Mouse (Mus musculus) hindbrain, embryonic 16.5 days (tissue): ENCODE results near the gene Nfx1. TPM values are rescaled to one million over a fixed set of nuclear protein-coding genes. Genes with fewer than 3 reads are reported as not detected.

Experiments used
- ATAC-seq: fragments of 200-750 bp; cut with Nextera tagmentation; 2 replicates; pipeline ENCODE4 v1.8.0; 2017; ENCODE audit warnings: moderate TSS enrichment, moderate library complexity
- H3K27ac ChIP-seq: fragments of 300-500 bp; sonication (generic); 2 replicates; pipeline ENCODE4 v1.5.1; 2014; ENCODE audit warnings: low read depth, mild to moderate bottlenecking, control low read depth, low read length, moderate library complexity
- H3K27me3 ChIP-seq: fragments of 300-500 bp; sonication (generic); replicated peaks from 2 replicates; pipeline ENCODE4 v1.6.1; 2014; ENCODE audit warnings: low read length; ENCODE audit not compliant: control insufficient read depth, insufficient read depth
- H3K36me3 ChIP-seq: fragments of 300-500 bp; sonication (generic); 2 replicates; pipeline ENCODE4 v1.6.1; 2014; ENCODE audit warnings: mild to moderate bottlenecking, low read length, moderate library complexity, mixed read lengths; ENCODE audit not compliant: control insufficient read depth, insufficient read depth
- H3K4me1 ChIP-seq: fragments of 300-500 bp; sonication (generic); 2 replicates; pipeline ENCODE4 v1.6.1; 2014; ENCODE audit warnings: low read depth, low read length; ENCODE audit not compliant: control insufficient read depth, insufficient read depth
- H3K4me2 ChIP-seq: fragments of 300-500 bp; sonication (generic); 2 replicates; pipeline ENCODE4 v1.6.1; 2014; ENCODE audit warnings: mild to moderate bottlenecking, low read length, control low read depth, moderate library complexity
- H3K4me3 ChIP-seq: fragments of 300-500 bp; sonication (generic); 2 replicates; pipeline ENCODE4 v1.5.1; 2014; ENCODE audit warnings: mild to moderate bottlenecking, low read length, control low read depth, moderate library complexity
- H3K9ac ChIP-seq: fragments of 300-500 bp; sonication (generic); 2 replicates; pipeline ENCODE4 v1.6.1; 2014; ENCODE audit warnings: low read depth, mild to moderate bottlenecking, control low read depth, low read length, moderate library complexity
- H3K9me3 ChIP-seq: fragments of 300-500 bp; sonication (generic); 2 replicates; pipeline ENCODE4 v1.6.1; 2014; ENCODE audit warnings: mild to moderate bottlenecking, low read length, moderate library complexity; ENCODE audit not compliant: control insufficient read depth
- WGBS: fragments of 180-500 bp; shearing (Covaris S2); extraction: QIAGEN DNeasy Blood & Tissue Kit; methylation state at CpG from one replicate; pipeline ENCODE4 v1.1.7; 2014; 5-methylcytosine and 5-hydroxymethylcytosine counted together
- polyA plus RNA-seq: library from polyadenylated mRNA; unstranded; fragments of >200 nt; fragmentation: Nextera tagmentation; extraction: Ambion mirVana; gene quantifications from 2 replicates; pipeline ENCODE4 v1.2.1, GENCODE M21; 2015

Gene Nfx1
- polyA plus RNA-seq, 1 experiment from 2014 or later = 87.5 TPM

DNA sequence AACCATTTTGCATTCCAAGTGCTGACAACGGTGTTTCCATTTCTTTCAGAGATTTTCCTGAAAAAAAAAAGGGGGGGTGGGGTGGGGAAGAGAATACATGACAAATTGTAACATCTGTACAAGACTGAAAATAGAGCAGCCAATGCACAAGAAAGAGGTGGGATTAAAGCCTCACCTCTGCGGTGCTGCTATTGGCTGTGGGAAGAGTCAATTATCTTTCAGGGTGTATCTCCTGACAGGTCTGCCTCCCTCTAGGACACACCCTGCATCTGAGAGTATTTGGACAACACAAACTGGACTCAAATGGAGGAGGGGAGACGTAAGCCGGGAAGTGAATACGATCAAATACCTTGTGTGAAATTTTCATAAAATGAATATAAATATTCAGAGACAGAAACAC lies 27.1 kb upstream of the Nfx1 start:
- Histone ChIP-seq H3K4me3 (no peak overlapping the region), H3K9ac (no peak overlapping the region), H3K36me3 (peaks cover 41% of the 10 kb centered on the region), H3K27ac (no peak overlapping the region), H3K4me2 (no peak overlapping the region), H3K27me3 (no peaks in the 10 kb centered on the region), H3K4me1 (peaks cover 11% of the 10 kb centered on the region), H3K9me3 (0 out of 2 replicates have a peak, but pooled peaks cover 5% of the 10 kb centered on the region)
- ATAC-seq = no peak
- WGBS = 98% methylated on average over 5 of the region's 5 CpGs

DNA sequence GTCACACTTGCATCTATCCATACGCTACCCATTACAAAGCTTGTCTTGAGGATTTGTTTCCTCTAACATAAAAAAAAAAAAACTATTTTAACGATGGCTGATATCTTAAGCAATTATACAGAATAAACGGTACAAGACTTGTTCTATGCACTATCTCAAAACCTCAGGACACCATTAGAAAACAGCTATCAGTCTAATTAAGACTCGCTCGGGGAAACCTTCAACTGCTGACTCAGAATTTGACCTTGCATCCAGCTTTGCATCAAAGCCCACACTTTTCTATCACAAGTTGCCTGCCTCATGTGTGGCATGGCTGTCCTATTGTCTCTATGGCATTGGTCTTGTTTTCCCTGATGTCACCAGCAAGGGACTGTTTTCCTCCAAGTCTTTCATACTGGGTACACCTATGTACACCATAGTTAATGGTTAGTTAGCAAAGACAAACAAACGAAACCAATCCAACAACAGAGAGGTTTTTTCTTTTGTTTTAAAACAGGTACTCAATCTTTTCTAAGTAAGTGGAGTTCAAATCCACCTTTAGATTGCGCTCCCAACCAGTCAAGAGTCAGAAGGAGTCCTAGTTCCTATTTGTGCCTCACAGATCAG lies 24.1 kb upstream of the Nfx1 start:
- ATAC-seq = no peak
- 90% methylated on average over 7 of the region's 7 CpGs for WGBS
- no peak overlapping the region; the same call in 1 of the 2 replicates for H3K9ac ChIP-seq

GRCm38 (mm10) chr4:40947565-40948159 lies 23.0 kb upstream of the Nfx1 start:
- H3K4me2 ChIP-seq = peak overlapping the region; percentile 83
- H3K27me3 ChIP-seq = no peaks in the 10 kb centered on the region
- H3K27ac ChIP-seq = peak overlapping the region; percentile 89
- peaks cover 20% of the 10 kb centered on the region for H3K4me1 ChIP-seq
- peaks cover 21% of the 10 kb centered on the region for H3K36me3 ChIP-seq
- peak; percentile 6 for ATAC-seq
- peak overlapping the region; percentile 97 for H3K4me3 ChIP-seq
- H3K9ac ChIP-seq = peak overlapping the region; percentile 92
- H3K9me3 ChIP-seq = no peaks in the 10 kb centered on the region
- WGBS = 0% methylated on average over 36 of the region's 40 CpGs

More for the DNA sequence above, 24.1 kb upstream of the Nfx1 start:
- Histone ChIP-seq H3K4me3 (peak overlapping the region; percentile 97), H3K36me3 (peaks cover 19% of the 10 kb centered on the region), H3K9me3 (no peaks in the 10 kb centered on the region), H3K27ac (no peak overlapping the region), H3K4me2 (peak overlapping the region; percentile 83), H3K4me1 (peaks cover 20% of the 10 kb centered on the region), H3K27me3 (no peaks in the 10 kb centered on the region)

- WGBS = under 1% methylated on average over 41 of the region's 50 CpGs
- H3K9ac ChIP-seq = peak within 1 kb of the TSS; percentile 92
- peaks cover 22% of the 10 kb centered on the region for H3K36me3 ChIP-seq
Measured at GRCm38 (mm10) chr4:40948160-40948708, 22.5 kb upstream of the Nfx1 start, which contains the start of the genes Bag1 and Chmp5. Gene Bag1, minus strand, starts transcription at chr4:40948294. Gene Chmp5, plus strand, starts transcription at chr4:40948407.

GRCm38 (mm10) chr4:40953521-40953920 lies 17.2 kb upstream of the Nfx1 start:
- Histone ChIP-seq H3K4me1 (peaks cover 9% of the 10 kb centered on the region), H3K9ac (no peak overlapping the region), H3K4me3 (no peak overlapping the region), H3K36me3 (peaks cover 29% of the 10 kb centered on the region), H3K4me2 (no peak overlapping the region), H3K27me3 (no peaks in the 10 kb centered on the region), H3K27ac (no peak overlapping the region), H3K9me3 (no peaks in the 10 kb centered on the region)
- 95% methylated on average over 1 of the region's 1 CpGs for WGBS
- no peak for ATAC-seq

More at GRCm38 (mm10) chr4:40948160-40948708, 22.5 kb upstream of the Nfx1 start, which contains the start of the genes Bag1 and Chmp5:
- peak within 1 kb of the TSS; percentile 89 for H3K27ac ChIP-seq
- H3K4me3 ChIP-seq = peak within 1 kb of the TSS; percentile 97
- no peaks in the 10 kb centered on the region for H3K27me3 ChIP-seq
- no peaks in the 10 kb centered on the region for H3K9me3 ChIP-seq
- H3K4me1 ChIP-seq = peaks cover 20% of the 10 kb centered on the region
- H3K4me2 ChIP-seq = peak within 1 kb of the TSS; percentile 91
- peak; percentile 99 for ATAC-seq

DNA sequence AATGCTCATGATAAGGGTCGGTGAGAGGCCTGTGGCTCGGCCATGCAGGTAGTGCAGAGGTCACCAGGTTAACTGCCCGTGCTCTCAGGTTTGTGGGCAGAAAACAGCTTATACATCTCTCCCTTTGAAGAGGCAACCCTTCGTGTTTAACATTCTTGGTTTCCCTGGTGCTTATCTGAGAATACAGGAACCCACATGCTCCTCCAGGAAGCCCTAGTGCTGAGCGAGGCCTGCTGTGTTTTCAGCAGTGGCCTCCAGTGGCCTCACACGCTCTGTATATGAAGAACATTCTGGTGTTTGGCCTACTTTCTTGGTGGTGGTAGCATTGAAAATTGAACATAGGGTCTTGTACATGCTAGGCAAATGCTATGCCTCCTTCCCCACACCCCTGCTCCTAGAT lies 14.8 kb upstream of the Nfx1 start:
- Histone ChIP-seq H3K27ac (no peak overlapping the region), H3K9me3 (no peaks in the 10 kb centered on the region), H3K36me3 (peaks cover 44% of the 10 kb centered on the region), H3K9ac (no peak overlapping the region), H3K27me3 (no peaks in the 10 kb centered on the region), H3K4me1 (no peaks in the 10 kb centered on the region), H3K4me3 (no peak overlapping the region), H3K4me2 (no peak overlapping the region)
- WGBS = 95% methylated on average over 6 of the region's 6 CpGs
- ATAC-seq = no peak

- Histone ChIP-seq H3K9ac (no peak overlapping the region), H3K9me3 (no peaks in the 10 kb centered on the region), H3K4me3 (no peak overlapping the region), H3K27ac (no peak overlapping the region), H3K4me1 (no peaks in the 10 kb centered on the region), H3K4me2 (no peak overlapping the region), H3K36me3 (peaks cover 48% of the 10 kb centered on the region), H3K27me3 (no peaks in the 10 kb centered on the region)
- no peak for ATAC-seq
- WGBS = 91% methylated on average over 3 of the region's 3 CpGs
Measured at GRCm38 (mm10) chr4:40963536-40963935, 7.2 kb upstream of the Nfx1 start.

DNA sequence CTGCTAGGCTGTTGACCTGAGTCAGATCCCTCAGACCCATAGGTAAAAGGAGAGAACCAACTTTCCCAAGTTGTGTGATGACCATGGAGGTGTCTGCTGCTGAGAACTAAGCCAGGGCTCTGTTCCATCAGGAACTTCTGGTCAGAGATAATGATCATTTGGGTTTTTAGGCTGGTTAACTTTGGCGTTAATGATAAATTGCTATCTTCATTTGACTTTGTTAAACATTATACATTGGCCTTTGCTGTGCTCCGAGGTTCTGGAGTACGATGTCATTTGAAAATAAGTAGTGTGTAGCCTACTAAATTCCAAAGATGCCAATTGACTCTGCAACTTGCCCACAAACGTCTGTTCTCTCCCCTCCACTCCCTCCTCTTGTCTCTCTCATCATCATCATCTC lies 1.5 kb upstream of the Nfx1 start:
- peaks cover 17% of the 10 kb centered on the region for H3K4me1 ChIP-seq
- H3K27ac ChIP-seq = no peak overlapping the region
- H3K9ac ChIP-seq = no peak overlapping the region
- no peak overlapping the region for H3K4me2 ChIP-seq
- H3K9me3 ChIP-seq = no peaks in the 10 kb centered on the region
- H3K27me3 ChIP-seq = no peaks in the 10 kb centered on the region
- no peak overlapping the region for H3K4me3 ChIP-seq
- 80% methylated on average over 4 of the region's 4 CpGs for WGBS
- ATAC-seq = no peak
- peaks cover 15% of the 10 kb centered on the region; the same call in 1 of the 2 replicates for H3K36me3 ChIP-seq
